Mouse (Mus musculus): Measurements from ENCODE around the gene Fam234a. TPM values are rescaled to one million over a fixed set of nuclear protein-coding genes. Genes with fewer than 3 reads are reported as not detected.

Gene Fam234a
- polyA plus RNA-seq, 2 experiments = 5.9 to 8.3 TPM

GRCm38 (mm10) chr17:26225150-26225549, 18.9 kb downstream of the Fam234a start:
- H3K27me3 ChIP-seq (ENCODE audit: control insufficient read depth, insufficient read depth, low read length) = no peaks in the 10 kb centered on the region
- no peak overlapping the region for H3K4me3 ChIP-seq (ENCODE audit: insufficient read depth in 1 of 2, low read depth in 2 of 2, low read length in 2 of 2)
- no peak overlapping the region for H3K9ac ChIP-seq (replicated peaks)
- H3K4me2 ChIP-seq (ENCODE audit: low read depth) = no peak overlapping the region
- WGBS (ENCODE audit: insufficient replicate concordance) = 68% methylated on average over 12 of the region's 12 CpGs
- no peak overlapping the region for H3K27ac ChIP-seq
- H3K9me3 ChIP-seq (ENCODE audit: control insufficient read depth, low read length) = no peaks in the 10 kb centered on the region
- TF ChIP-seq EP300 (IDR thresholded peaks at IDR 0.05; ENCODE audit: low read depth) (no peak), CTCF (IDR thresholded peaks at IDR 0.05; ENCODE audit: low read depth) (no peak)
- H3K4me1 ChIP-seq (replicated peaks; ENCODE audit: control insufficient read depth in 2 of 2, insufficient read depth in 2 of 2, low read length in 1 of 2) = no peaks in the 10 kb centered on the region
- DNase-seq (ENCODE audit: low read depth in 3 of 3, low spot score in 3 of 3) = no peak
- no peaks in the 10 kb centered on the region for H3K36me3 ChIP-seq (replicated peaks; ENCODE audit: control insufficient read depth, insufficient read depth, low read depth)
- ATAC-seq (ENCODE audit: insufficient read depth) = no peak

GRCm38 (mm10) chr17:26221508-26221907, 22.5 kb downstream of the Fam234a start:
- no peak overlapping the region for H3K9ac ChIP-seq (replicated peaks)
- H3K36me3 ChIP-seq (replicated peaks; ENCODE audit: control insufficient read depth, insufficient read depth, low read depth) = no peaks in the 10 kb centered on the region
- WGBS (ENCODE audit: insufficient replicate concordance) = 62% methylated on average over 2 of the region's 2 CpGs
- no peak overlapping the region for H3K4me2 ChIP-seq (ENCODE audit: low read depth)
- no peak overlapping the region for H3K4me3 ChIP-seq (ENCODE audit: insufficient read depth in 1 of 2, low read depth in 2 of 2, low read length in 2 of 2)
- no peaks in the 10 kb centered on the region; the same call in 1 of the 2 replicates for H3K27me3 ChIP-seq (ENCODE audit: control insufficient read depth, insufficient read depth, low read length)
- H3K9me3 ChIP-seq (ENCODE audit: control insufficient read depth, low read length) = no peaks in the 10 kb centered on the region
- H3K27ac ChIP-seq = no peak overlapping the region
- ATAC-seq (ENCODE audit: insufficient read depth) (no peak), DNase-seq (ENCODE audit: low read depth in 3 of 3, low spot score in 3 of 3) (no peak)
- TF ChIP-seq EP300 (IDR thresholded peaks at IDR 0.05; ENCODE audit: low read depth) (no peak), CTCF (IDR thresholded peaks at IDR 0.05; ENCODE audit: low read depth) (no peak)
- no peaks in the 10 kb centered on the region for H3K4me1 ChIP-seq (replicated peaks; ENCODE audit: control insufficient read depth in 2 of 2, insufficient read depth in 2 of 2, low read length in 1 of 2)

- 71% methylated on average over 11 of the region's 11 CpGs for WGBS (ENCODE audit: insufficient replicate concordance)
- Histone ChIP-seq H3K27me3 (ENCODE audit: control insufficient read depth, insufficient read depth, low read length) (no peaks in the 10 kb centered on the region), H3K9me3 (ENCODE audit: control insufficient read depth, low read length) (no peaks in the 10 kb centered on the region), H3K9ac (replicated peaks) (no peak overlapping the region), H3K4me3 (ENCODE audit: insufficient read depth in 1 of 2, low read depth in 2 of 2, low read length in 2 of 2) (no peak overlapping the region), H3K4me2 (ENCODE audit: low read depth) (no peak overlapping the region), H3K4me1 (replicated peaks; ENCODE audit: control insufficient read depth in 2 of 2, insufficient read depth in 2 of 2, low read length in 1 of 2) (no peaks in the 10 kb centered on the region), H3K36me3 (replicated peaks; ENCODE audit: control insufficient read depth, insufficient read depth, low read depth) (no peaks in the 10 kb centered on the region), H3K27ac (no peak overlapping the region)
- DNase-seq (ENCODE audit: low read depth in 3 of 3, low spot score in 3 of 3) (no peak), ATAC-seq (ENCODE audit: insufficient read depth) (no peak)
- TF ChIP-seq EP300 (IDR thresholded peaks at IDR 0.05; ENCODE audit: low read depth) (no peak), CTCF (IDR thresholded peaks at IDR 0.05; ENCODE audit: low read depth) (no peak)
Observed at GRCm38 (mm10) chr17:26212681-26213080, 31.4 kb downstream of the Fam234a start.

- H3K27me3 ChIP-seq (ENCODE audit: control insufficient read depth, insufficient read depth, low read length) = no peaks in the 10 kb centered on the region
- DNase-seq (ENCODE audit: low read depth in 3 of 3, low spot score in 3 of 3) (no peak), ATAC-seq (ENCODE audit: insufficient read depth) (no peak)
- H3K4me2 ChIP-seq (ENCODE audit: low read depth) = no peak overlapping the region
- no peak overlapping the region for H3K27ac ChIP-seq
- WGBS (ENCODE audit: insufficient replicate concordance) = 83% methylated on average over 7 of the region's 7 CpGs
- TF ChIP-seq CTCF (IDR thresholded peaks at IDR 0.05; ENCODE audit: low read depth) (no peak), EP300 (IDR thresholded peaks at IDR 0.05; ENCODE audit: low read depth) (no peak)
- no peak overlapping the region for H3K4me3 ChIP-seq (ENCODE audit: insufficient read depth in 1 of 2, low read depth in 2 of 2, low read length in 2 of 2)
- H3K36me3 ChIP-seq (replicated peaks; ENCODE audit: control insufficient read depth, insufficient read depth, low read depth) = no peaks in the 10 kb centered on the region
- H3K4me1 ChIP-seq (replicated peaks; ENCODE audit: control insufficient read depth in 2 of 2, insufficient read depth in 2 of 2, low read length in 1 of 2) = no peaks in the 10 kb centered on the region
- H3K9ac ChIP-seq (replicated peaks) = no peak overlapping the region
- H3K9me3 ChIP-seq (ENCODE audit: control insufficient read depth, low read length) = no peaks in the 10 kb centered on the region
Observed at GRCm38 (mm10) chr17:26212241-26212640, 31.8 kb downstream of the Fam234a start.

GRCm38 (mm10) chr17:26207686-26208085, 36.4 kb downstream of the Fam234a start, which contains the start of gene Arhgdig:
Arhgdig (minus strand) TSS chr17:26207786.
- no peak for TF ChIP-seq CTCF (IDR thresholded peaks at IDR 0.05; ENCODE audit: low read depth)
- no peak for TF ChIP-seq EP300 (IDR thresholded peaks at IDR 0.05; ENCODE audit: low read depth)
- Histone ChIP-seq H3K36me3 (replicated peaks; ENCODE audit: control insufficient read depth, insufficient read depth, low read depth) (no peaks in the 10 kb centered on the region), H3K27ac (no peak within 1 kb of the TSS), H3K9me3 (ENCODE audit: control insufficient read depth, low read length) (no peaks in the 10 kb centered on the region), H3K27me3 (ENCODE audit: control insufficient read depth, insufficient read depth, low read length) (peaks cover 24% of the 10 kb centered on the region), H3K9ac (replicated peaks) (no peak within 1 kb of the TSS), H3K4me1 (replicated peaks; ENCODE audit: control insufficient read depth in 2 of 2, insufficient read depth in 2 of 2, low read length in 1 of 2) (peaks cover under 1% of the 10 kb centered on the region in 2 experiments), H3K4me2 (ENCODE audit: low read depth) (no peak within 1 kb of the TSS), H3K4me3 (ENCODE audit: insufficient read depth in 1 of 2, low read depth in 2 of 2, low read length in 2 of 2) (no peak within 1 kb of the TSS)
- 78% methylated on average over 12 of the region's 12 CpGs for WGBS (ENCODE audit: insufficient replicate concordance)
- no peak for ATAC-seq (ENCODE audit: insufficient read depth)
- DNase-seq (ENCODE audit: low read depth in 3 of 3, low spot score in 3 of 3) = no peak
